Mouse (Mus musculus) forelimb bud, embryonic 11.5 days (tissue): Measurements from ENCODE around the gene Chchd1.
A peak's percentile ranks its signal among the peaks of the same experiment; 100 is the strongest.

Experiments
- DNase-seq: peaks from one replicate; pipeline ENCODE4 v3.0.0-alpha.2; 2012; ENCODE audit warnings: low read depth, low spot score

The Chchd1 gene

DNA sequence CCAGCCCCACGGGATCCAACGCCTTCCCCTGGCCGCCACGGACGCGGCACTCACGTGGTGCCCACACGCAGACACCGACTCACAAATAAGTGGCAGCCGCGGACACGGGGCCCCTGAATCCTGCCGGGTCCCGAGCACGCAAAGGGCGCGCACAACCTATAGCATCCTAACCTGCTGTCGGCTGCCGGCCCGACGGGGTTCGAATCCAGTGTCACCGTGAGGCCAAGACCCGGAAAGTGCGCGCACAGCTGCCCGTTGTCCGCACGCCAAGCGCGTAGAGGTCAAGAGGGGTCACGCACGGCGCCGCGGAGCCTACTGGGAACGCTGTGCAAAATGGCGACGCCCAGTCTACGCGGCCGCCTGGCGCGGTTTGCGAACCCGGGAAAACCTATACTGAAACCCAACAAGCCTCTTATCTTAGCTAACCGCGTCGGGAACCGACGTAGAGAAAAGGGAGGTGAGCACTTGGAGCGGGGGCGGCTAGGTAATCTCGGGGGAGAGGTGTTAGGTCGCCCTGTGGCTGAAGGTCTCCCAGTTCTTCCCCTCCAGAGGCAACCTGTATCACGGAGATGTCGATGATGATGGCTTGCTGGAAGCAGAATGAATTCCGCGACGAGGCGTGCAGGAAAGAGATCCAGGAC is at the start of gene Chchd1:
Gene Chchd1 (plus strand): TSS at position 266 of the 641 bp plus-strand sequence.
- DNase-seq, result peak; percentile 87

- no peak for DNase-seq
Observed at GRCm38 (mm10) chr14:20654690-20655421, 48.0 kb upstream of the Chchd1 start.

GRCm38 (mm10) chr14:20655731-20656130 is 47.1 kb upstream of the Chchd1 start:
- DNase-seq, result no peak

GRCm38 (mm10) chr14:20656361-20656760 is 46.4 kb upstream of the Chchd1 start, which contains the start of gene Myoz1:
TSS of gene Myoz1 (minus strand) at chr14:20656540.
- DNase-seq, result no peak

DNA sequence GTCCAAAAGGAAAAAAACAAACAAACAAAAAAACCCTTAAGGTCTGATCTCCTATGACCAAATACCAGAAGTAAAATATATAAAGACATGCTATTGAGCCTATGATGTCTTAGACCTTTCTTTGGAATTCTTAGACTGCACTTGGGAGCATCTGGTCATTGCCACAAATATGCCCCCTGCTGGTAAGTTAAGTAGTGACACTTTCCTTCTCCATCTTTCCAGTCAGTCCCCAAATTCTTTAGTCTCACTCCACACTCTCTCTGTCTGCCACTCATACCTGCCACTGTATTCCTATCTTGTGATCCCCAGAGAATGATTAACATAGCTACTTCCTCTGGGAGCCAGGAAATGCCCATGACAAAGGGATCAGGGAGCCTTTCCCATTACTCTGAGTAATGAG is 44.5 kb upstream of the Chchd1 start:
- peak; percentile 56 for DNase-seq

DNA sequence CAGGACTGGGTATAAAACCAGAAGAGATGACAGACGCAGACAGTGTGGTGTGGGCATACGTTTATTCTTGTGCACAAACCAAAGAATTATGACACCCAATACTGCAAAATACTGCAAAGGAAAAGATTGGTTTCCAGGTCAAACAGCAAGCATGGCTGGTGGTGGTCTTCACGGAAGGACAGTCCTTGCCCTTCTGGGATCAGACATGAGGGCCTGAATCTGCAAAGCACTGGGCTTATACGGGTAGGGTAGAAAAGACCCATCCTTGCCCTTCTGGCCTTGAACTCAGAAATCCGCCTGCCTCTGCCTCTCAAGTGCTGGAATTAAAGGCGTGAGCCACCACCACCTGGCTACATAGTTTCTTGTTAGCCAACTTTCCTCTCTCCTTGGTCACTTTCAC is 43.9 kb upstream of the Chchd1 start:
- no peak for DNase-seq

- no peak for DNase-seq
Observed at GRCm38 (mm10) chr14:20659687-20660086, 43.1 kb upstream of the Chchd1 start.

DNA sequence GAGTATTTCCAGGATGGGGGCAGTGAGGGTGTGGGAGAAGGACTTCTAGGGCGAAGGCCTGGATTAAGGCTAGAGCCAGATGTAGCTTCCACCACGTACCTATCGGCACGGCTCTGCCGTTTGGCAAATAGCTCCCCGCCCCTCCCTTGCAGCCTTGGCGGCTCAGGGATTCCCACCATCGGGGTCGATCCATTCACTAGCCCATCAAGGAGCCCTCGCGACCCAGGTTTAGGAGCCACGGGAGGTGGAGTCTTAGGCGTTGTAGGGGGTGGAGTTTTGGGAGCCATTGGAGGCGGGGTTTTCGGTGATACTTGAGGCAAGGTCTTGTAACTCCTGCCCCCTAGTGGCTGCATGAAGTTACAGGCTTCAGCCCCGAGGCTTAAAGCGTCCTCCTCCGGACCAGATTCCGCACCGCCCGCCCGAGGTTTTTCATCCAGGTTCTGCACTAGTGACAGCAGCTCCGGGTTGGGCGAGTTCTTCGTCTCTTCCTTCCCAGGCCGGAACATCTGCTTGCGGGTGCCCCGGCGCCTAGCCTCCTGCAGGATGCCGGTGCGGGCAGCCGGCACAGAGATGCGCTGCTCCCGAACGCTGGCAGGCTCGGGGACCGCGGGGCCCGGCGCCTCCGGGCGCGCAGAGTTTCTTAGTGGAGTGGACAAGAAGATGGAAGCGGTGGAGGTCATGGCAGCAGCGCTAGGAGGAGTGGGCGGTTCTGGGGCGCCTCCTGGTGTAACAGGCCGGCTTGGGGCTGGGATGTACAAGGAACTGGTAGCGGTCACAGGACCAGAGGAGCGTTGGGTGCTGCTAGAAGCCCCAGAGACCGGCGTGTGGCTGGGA is 41.8 kb upstream of the Chchd1 start:
- DNase-seq, result peak; percentile 98

DNA sequence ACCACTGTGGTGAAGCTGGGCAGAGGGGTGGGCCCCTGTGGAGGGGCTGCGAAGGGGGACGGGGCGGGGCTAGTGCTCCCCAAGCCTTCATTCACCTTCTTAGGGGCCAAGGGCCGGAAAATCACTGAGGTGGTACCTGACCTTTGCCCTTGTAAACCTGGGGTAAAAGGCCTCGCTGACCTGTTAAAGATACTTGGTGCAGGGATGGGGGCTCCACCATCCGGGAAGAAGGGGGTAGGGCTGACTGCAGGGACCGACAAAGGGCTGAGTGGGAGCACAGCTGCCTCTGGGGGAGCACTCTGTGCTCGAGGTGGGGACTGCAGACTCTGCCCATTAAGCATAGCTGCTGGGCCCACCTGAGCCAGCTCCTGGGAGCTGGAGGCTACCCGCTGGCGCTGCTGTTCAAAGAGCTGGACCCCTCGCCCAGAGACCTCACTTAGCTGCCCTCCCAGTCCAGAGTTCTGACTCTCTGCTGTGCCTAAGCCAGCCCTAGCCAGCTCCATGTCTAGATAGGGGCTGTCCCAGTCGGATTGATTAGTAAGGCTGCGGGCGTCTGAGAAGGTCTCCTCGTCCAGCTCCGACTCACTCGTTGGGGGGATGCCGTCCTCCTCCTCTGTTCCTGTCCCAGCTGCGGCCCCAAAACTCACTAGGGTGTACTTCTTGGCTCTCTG is 41.0 kb upstream of the Chchd1 start:
- peak; percentile 19 for DNase-seq

DNA sequence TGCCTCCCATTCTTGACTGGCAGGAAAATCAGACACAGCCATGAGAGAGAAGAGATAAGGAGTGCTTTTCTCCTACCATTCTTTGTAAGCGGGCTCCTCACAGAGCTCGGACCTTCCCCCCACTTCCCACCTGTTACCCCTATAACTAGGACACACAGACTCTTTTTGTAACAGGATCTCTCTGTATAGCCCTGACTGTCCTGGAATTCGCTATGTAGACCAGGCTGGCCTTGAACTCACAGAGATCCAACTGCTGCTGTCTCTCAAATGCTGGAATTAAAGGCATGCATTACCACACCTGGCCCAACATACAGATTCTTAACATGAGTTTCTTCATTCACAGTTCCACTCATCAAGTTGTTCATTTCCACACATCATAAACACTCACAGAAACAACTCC is 40.1 kb upstream of the Chchd1 start:
- DNase-seq, result no peak

DNA sequence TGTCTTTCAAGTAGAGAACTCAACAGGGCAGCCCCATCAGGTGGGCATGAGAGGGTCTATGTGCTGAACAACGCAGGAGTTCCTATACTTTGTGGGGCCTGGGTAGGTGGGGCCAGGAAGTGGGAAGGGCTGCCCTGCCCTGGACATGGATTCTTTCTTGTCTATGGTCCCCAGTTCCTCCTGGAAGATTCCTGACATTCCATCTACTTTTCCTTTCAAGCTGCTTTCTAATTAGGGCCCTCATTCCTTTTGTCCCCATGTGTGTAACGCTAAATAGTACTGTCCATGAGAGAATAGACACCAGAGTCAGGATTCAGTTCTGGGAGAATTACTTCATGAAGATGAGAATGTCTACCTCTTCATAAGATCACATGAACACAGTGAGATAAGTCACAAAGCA is 39.2 kb upstream of the Chchd1 start:
- DNase-seq, result no peak

DNA sequence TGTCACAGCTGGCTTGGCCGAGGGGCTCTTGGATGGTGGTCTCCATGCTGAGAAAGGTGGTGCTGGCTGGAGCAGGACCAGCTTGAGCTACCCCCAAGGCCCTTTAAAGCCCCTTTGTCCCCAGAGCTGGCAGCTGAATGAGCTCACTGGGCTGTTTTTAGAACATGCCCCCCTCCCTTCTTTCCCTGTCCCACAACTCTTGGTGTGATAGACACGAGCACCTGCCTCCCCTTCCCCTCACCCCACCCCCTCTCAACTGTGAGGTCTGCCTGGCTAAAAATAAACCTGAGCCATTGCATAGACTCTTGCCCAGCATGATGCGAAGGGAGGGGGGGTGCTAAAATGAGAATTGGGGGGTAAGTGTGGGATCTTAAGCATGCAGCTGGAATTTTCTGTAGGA is 38.4 kb upstream of the Chchd1 start:
- DNase-seq, result peak; percentile 16

- no peak for DNase-seq
Observed at GRCm38 (mm10) chr14:20667469-20667868, 35.3 kb upstream of the Chchd1 start.

DNA sequence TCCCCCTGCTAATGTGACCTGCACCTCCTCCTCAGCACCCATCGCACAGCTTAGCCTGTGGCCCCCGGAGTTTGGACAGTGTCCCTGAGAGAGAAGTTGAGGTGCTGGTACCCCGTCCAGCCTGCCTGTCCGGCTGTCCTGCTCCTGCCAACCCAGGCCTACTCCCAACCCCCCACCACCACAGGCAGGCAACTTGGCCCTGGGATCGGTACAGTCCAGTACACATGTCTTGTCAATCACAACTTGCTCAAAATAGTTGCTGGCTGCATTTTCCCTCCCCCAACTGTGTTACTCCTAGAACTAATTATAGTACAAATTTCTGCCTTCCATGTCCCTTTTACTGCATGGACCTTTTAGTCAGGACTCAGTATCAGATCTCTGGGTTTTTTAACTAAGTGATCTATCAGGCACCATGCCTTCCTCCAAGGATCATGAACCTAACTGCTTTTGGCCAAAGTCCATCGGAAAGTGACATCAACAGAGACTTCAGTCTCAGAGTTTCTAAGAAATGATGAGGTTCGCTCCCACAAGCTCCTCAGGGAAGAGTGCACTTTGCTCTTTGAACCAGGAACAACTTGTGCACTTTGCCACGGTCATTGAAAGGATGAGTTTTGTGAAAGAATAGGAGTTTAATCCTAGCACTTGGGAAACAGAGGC is 34.5 kb upstream of the Chchd1 start, which contains the start of gene Synpo2l:
Gene Synpo2l (minus strand): TSS at position 201 of the 657 bp plus-strand sequence.
- no peak for DNase-seq

- peak; percentile 37 for DNase-seq
Observed at GRCm38 (mm10) chr14:20672990-20673389, 29.8 kb upstream of the Chchd1 start.

- DNase-seq, result no peak
Observed at GRCm38 (mm10) chr14:20673735-20674063, 29.1 kb upstream of the Chchd1 start.

DNA sequence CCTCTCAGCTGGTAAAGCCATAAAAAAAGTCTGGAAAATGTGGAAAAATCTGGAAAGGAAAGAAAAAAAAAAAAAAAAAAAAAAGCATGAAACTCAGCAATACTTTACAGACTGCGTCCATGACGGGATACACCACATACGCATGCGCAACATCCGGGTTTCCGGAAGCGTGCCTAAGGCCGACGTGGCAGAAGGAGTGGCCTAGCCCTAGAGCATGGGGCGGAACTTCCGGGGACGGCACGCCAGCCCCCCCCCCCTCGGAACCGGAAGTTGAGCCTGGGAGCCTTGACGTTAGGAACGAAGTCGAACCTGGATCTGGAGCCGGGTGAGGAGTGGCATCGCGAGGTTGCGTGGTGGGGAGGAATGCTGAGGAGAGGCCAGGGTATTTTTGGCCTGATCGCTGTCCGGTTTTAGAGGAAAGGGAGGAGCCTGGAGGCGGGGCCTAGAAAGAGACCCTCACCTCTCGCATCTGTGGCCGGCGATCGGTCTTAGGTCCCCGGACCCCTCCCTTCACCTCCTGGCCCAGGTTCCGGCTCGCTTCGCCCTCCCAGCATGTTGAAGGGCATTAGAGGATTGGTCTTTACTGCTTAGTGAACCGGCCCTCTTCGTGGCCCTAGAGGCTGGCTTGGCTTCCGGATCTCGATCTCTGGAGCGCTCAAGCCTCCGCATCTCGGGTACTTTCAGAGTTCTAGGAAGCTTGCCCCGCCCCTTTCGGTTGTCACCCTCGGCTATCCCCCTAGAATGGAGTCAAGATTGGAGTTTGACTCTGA is 28.6 kb upstream of the Chchd1 start, which contains the start of gene Sec24c:
Gene Sec24c (plus strand): TSS at position 245 of the 770 bp plus-strand sequence.
- peak; percentile 99 for DNase-seq

GRCm38 (mm10) chr14:20677906-20678305 is 24.9 kb upstream of the Chchd1 start:
- DNase-seq, result no peak

GRCm38 (mm10) chr14:20681742-20682141 is 21.1 kb upstream of the Chchd1 start:
- DNase-seq, result no peak

DNA sequence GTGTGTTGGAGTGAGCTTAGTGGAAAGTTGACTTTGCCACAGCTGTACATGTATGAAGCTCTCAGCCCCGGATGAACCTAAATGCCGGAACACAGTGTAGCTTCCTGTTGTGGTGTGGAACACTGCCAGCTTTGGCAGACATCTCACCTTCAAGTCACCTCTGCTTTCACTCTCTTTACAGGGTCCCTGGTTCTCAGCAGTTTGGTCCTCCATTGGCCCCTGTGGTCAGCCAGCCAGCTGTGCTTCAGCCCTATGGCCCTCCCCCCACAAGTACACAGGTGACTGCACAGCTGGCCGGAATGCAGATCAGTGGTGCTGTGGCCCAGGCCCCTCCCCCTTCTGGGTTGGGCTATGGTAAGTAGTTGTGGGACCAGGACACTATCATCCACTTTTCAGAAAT is 20.3 kb upstream of the Chchd1 start:
- DNase-seq, result no peak
